Mouse (Mus musculus) bone marrow, adult 2 months (tissue): ENCODE data around the gene Iqcf5. TPM values are rescaled to one million over a fixed set of nuclear protein-coding genes. Genes with fewer than 3 reads are reported as not detected.

Experiments used
- H3K27ac ChIP-seq: fragments of 200-500 bp; 2 replicates; pipeline ENCODE4 v1.5.1; 2012; ENCODE audit warnings: low read depth, mild to moderate bottlenecking, control low read depth, inconsistent platforms, low read length; ENCODE audit not compliant: control insufficient read depth, poor library complexity, insufficient read depth
- H3K4me1 ChIP-seq: fragments of 200-500 bp; 2 replicates; pipeline ENCODE4 v1.6.1; 2011; ENCODE audit warnings: low read length; ENCODE audit not compliant: control insufficient read depth, insufficient read depth
- H3K4me3 ChIP-seq: fragments of 200-500 bp; replicated peaks from 2 replicates; pipeline ENCODE3; 2011; ENCODE audit warnings: mild to moderate bottlenecking, low read depth, low read length, control low read depth; ENCODE audit not compliant: control insufficient read depth
- CTCF ChIP-seq: fragments of 200-500 bp; IDR thresholded peaks from 2 replicates; pipeline ENCODE4 v1.5.1; 2011; ENCODE audit warnings: low read length, control low read depth; ENCODE audit not compliant: control insufficient read depth, insufficient read depth
- POLR2A ChIP-seq: fragments of 200-500 bp; IDR thresholded peaks from 2 replicates; pipeline ENCODE4 v1.6.1; 2011; ENCODE audit warnings: low read depth, mild to moderate bottlenecking, control low read depth, low read length, borderline replicate concordance; ENCODE audit not compliant: control insufficient read depth
- WGBS: fragments of 180-500 bp; shearing (Covaris S2); methylation state at CpG from one replicate; pipeline ENCODE4 v1.1.7; 2018; 5-methylcytosine and 5-hydroxymethylcytosine counted together
- polyA plus RNA-seq: library from polyadenylated mRNA; stranded (reverse); fragments of >200 nt; gene quantifications from 2 replicates; pipeline ENCODE4 v1.2.4, GENCODE M21; 2011; ENCODE audit warnings: low replicate concordance; ENCODE audit not compliant: missing spikeins, insufficient read depth, insufficient read length

Iqcf5 gene
- polyA plus RNA-seq, 1 experiment = not detected

- Histone ChIP-seq H3K4me3 (no peak overlapping the region), H3K27ac (no peak overlapping the region), H3K4me1 (no peaks in the 10 kb centered on the region)
- no peak for TF ChIP-seq CTCF
- no peak for TF ChIP-seq POLR2A
- 82% methylated on average over 5 of the region's 5 CpGs for WGBS
Observed at GRCm38 (mm10) chr9:106471892-106472291, 42.5 kb upstream of the Iqcf5 start.

DNA sequence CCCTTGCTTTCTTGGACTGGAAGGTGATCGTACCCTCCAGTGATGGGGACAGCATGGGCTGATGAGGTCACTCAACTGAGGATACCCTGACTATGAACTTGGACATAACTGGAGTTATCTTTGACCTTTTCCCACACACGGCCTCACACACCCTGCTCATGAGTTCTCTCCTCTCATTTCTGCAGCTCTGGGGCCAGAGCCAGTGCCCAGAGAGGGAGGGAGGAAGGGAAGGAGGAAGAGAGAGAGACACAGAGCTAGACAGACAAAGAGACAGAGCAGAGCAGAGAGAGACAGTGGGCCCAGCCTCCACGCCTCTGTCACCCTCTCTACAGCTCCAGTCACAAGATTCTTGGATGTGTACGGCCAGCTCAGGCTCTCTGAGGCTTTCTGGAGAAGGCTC lies 42.1 kb upstream of the Iqcf5 start:
- H3K27ac ChIP-seq = no peak overlapping the region
- TF ChIP-seq CTCF = no peak
- TF ChIP-seq POLR2A = no peak
- WGBS = 78% methylated on average over 4 of the region's 4 CpGs
- no peaks in the 10 kb centered on the region for H3K4me1 ChIP-seq
- H3K4me3 ChIP-seq = no peak overlapping the region

GRCm38 (mm10) chr9:106473081-106473752 lies 41.2 kb upstream of the Iqcf5 start:
- Histone ChIP-seq H3K4me3 (no peak overlapping the region), H3K27ac (no peak overlapping the region), H3K4me1 (no peaks in the 10 kb centered on the region; the same call in 1 of the 2 replicates)
- WGBS = 84% methylated on average over 16 of the region's 16 CpGs
- TF ChIP-seq CTCF = no peak
- TF ChIP-seq POLR2A = no peak

- TF ChIP-seq POLR2A (no peak), CTCF (no peak)
- Histone ChIP-seq H3K4me3 (no peak overlapping the region), H3K27ac (no peak overlapping the region), H3K4me1 (no peaks in the 10 kb centered on the region; the same call in 1 of the 2 replicates)
- WGBS = 78% methylated on average over 5 of the region's 5 CpGs
Observed at GRCm38 (mm10) chr9:106473753-106474105, 40.6 kb upstream of the Iqcf5 start.

GRCm38 (mm10) chr9:106474456-106474855 lies 39.9 kb upstream of the Iqcf5 start:
- no peaks in the 10 kb centered on the region; the same call in 1 of the 2 replicates for H3K4me1 ChIP-seq
- TF ChIP-seq CTCF (peak; percentile 54; the same call in 1 of the 2 replicates), POLR2A (no peak)
- H3K27ac ChIP-seq = no peak overlapping the region
- H3K4me3 ChIP-seq = no peak overlapping the region
- WGBS = 31% methylated on average over 6 of the region's 6 CpGs

- no peak overlapping the region for H3K27ac ChIP-seq
- H3K4me3 ChIP-seq = no peak overlapping the region
- no peak for TF ChIP-seq CTCF
- no peak for TF ChIP-seq POLR2A
- 60% methylated on average over 7 of the region's 7 CpGs for WGBS
- H3K4me1 ChIP-seq = no peaks in the 10 kb centered on the region; the same call in 1 of the 2 replicates
Observed at GRCm38 (mm10) chr9:106475046-106475445, 39.3 kb upstream of the Iqcf5 start.

GRCm38 (mm10) chr9:106475663-106476001 lies 38.7 kb upstream of the Iqcf5 start, which contains the start of gene Rrp9:
Gene Rrp9, plus strand, starts transcription at chr9:106475963.
- H3K4me1 ChIP-seq = no peaks in the 10 kb centered on the region; the same call in 1 of the 2 replicates
- TF ChIP-seq POLR2A = no peak
- H3K4me3 ChIP-seq = peak within 1 kb of the TSS; percentile 49
- 31% methylated on average over 10 of the region's 10 CpGs for WGBS
- H3K27ac ChIP-seq = peak within 1 kb of the TSS; percentile 10

DNA sequence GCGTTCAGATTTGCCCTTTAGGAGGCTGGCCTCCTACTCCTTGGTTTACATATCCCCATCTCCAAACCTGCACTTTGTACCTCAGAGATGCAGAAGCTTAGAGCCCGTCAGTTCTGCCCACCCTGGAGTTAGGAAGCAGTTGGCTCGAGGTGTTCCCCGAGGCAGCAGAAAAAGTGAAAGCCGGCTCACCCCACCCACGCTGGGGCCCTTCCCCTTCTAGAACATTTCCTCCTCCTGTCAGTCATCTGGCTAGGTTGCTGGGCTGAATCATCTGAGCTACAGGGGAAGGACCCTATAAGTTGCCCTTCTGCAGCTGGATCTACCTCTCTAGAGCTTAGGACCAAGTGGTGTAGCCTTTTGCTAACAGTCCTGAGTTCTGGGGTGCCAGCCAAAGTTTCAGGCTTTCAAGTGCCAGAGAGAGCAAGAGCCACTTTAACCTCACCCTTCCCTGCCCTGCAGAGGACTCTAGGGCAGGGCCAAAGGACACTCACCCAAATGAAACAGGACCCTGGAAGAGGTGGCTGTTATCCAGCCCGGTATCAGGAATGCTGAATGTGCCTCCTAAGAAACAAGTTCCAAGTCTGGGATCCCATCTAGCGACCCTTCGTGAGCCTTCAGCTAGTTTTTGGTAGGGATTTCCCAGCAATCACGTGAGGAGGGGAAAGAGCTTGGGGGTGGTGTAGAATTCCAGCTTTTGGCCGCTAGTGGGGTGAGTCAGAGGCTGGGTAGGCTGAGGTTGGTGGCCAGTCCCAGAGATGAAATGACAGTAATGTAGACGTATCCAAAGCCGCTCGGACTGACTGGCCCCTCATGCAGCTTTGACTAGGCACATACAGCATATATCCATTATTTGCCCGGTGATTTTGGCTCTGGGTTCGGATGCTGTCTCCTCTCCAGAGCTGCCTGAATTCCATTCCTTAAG lies 38.1 kb upstream of the Iqcf5 start:
- no peaks in the 10 kb centered on the region; the same call in 1 of the 2 replicates for H3K4me1 ChIP-seq
- no peak for TF ChIP-seq POLR2A
- no peak for TF ChIP-seq CTCF
- H3K4me3 ChIP-seq = peak overlapping the region; percentile 49
- peak overlapping the region; percentile 10 for H3K27ac ChIP-seq
- 8% methylated on average over 16 of the region's 16 CpGs for WGBS
